Mouse (Mus musculus): ENCODE results near the gene Pdf. TPM values are rescaled to one million over a fixed set of nuclear protein-coding genes. Genes with fewer than 3 reads are reported as not detected.
A peak's percentile ranks its signal among the peaks of the same experiment; 100 is the strongest.
"Not testable (repeated sequence)": the region's sequence is repeated elsewhere in the genome, so short reads cannot be mapped to it uniquely, and the experiment has no call there.

Gene Pdf
- total and polyA plus RNA-seq, 3 experiments: 40.4 to 133 (median 62.3) TPM

DNA sequence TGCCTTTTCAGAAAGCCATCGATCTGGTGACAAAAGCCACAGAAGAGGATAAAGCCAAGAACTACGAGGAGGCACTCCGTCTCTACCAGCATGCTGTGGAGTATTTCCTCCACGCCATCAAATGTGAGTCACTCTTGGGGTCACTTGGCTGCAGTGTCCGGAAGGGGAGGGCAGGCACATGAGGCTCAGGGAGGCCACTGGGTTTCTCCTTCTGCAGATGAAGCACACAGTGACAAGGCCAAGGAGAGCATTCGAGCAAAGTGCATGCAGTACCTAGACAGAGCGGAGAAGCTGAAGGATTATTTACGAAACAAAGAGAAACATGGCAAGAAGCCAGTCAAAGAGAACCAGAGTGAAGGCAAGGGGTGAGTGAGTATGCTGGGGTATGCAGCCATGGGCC lies 11.8 kb downstream of the Pdf start:
- DNase-seq: peak; percentile 45

DNA sequence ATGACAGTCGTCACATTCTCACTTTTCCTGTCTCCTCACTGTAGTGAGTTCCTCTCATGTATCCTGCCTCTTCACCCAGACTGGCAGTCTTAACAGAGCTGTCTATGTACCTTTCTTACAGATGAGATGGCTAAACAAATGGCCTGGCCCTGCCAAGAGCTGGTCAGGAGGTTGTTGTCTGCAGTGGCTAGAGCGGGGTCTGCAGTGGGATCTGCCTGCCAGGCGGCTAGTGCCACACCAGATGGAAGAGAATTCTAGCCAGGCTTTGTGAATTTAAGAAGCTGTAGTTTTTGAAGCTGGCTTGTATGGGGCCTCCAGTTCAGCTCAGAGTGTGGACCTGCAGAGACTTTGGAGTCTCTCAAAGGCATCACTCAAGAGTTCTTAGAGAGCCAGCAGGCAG lies 12.8 kb downstream of the Pdf start:
- no peak for DNase-seq

DNA sequence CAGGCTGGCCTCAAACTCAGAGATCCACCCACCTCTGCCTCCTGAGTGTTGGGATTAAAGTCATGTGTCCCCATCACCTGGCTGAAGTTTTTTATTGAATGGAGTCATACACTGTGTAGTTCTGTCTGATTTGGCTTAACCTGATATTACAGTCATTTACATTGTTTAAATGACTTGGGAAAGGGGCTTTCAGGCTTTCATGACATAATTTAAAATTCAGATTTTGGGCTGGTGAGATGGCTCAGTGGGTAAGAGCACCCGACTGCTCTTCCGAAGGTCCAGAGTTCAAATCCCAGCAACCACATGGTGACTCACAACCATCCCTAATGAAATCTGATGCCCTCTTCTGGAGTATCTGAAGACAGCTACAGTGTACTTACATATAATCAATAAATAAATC lies 14.8 kb downstream of the Pdf start:
- not testable (repeated sequence) for DNase-seq

GRCm38 (mm10) chr8:107031577-107032090 lies 16.8 kb downstream of the Pdf start:
- DNase-seq: no peak

- DNase-seq: peak; percentile 98
Observed at GRCm38 (mm10) chr8:107030650-107031576, 17.5 kb downstream of the Pdf start, which contains the start of gene Vps4a. Gene Vps4a (plus strand): TSS chr8:107031222.

DNA sequence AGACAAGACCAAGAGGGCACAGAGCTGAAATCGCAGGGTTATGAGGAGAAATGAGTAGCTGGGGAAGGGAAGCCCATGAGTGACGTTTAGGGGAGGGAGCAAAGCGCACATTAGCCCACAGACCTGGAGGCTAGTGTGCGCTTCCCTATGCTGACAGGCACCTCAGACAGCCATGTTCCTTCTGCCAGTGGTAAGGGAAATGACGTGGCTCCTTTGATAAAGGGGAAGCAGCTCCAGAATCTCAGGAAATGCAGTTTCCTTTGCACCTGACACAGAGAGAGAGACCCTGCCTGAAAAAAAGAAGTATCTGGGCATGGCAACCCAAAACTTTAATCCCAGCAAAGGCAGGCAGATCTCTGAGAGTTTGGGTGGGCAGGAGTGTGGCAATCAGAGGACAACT lies 18.4 kb downstream of the Pdf start:
- no peak for DNase-seq

DNA sequence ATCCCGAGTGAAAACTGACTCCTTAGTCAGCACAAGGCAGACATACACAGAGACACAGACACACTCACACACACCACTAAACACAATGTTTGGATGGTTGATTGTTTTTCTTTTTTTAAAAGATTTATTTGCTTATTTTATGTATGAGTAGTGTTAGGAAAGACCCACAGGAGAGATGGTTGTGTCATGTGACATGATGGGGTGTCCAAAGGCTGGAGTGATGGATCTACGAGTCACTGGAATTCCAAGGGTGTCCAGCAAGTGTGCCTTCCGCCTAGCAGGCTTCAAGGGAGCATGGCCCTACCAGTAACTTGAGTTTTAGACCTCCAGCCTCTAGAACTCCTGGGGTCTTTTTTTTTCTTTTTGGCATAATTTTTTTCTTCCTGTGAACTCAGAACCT lies 19.1 kb downstream of the Pdf start:
- DNase-seq: no peak

DNA sequence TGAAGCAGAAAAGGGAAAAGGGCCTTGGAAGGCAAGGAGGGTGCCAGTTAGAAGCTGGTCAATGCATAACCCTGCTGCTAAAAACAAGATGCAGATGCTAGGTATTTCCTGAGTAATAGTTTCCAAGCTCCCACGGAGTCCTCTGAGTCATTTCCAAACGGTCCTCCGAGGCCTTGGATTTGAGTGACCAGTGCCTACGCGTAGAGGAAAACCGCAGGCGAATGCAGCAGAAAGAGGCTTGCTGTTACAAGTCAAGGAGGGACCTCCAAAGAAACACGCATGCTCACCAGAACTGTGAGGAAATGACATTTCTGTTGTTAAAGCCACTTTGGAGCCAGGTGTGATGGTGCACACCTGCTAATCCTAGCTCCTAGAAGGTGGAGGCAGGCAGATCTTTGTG lies 24.9 kb downstream of the Pdf start:
- peak; percentile 86 for DNase-seq

GRCm38 (mm10) chr8:107014915-107015314 lies 33.5 kb downstream of the Pdf start:
- no peak for DNase-seq

- DNase-seq: peak; percentile 48
Observed at GRCm38 (mm10) chr8:107012666-107013065, 35.7 kb downstream of the Pdf start.

- DNase-seq: no peak
Observed at GRCm38 (mm10) chr8:107007795-107008194, 40.6 kb downstream of the Pdf start.

- DNase-seq: peak; percentile 87
Observed at GRCm38 (mm10) chr8:107002532-107002931, 45.9 kb downstream of the Pdf start.

DNA sequence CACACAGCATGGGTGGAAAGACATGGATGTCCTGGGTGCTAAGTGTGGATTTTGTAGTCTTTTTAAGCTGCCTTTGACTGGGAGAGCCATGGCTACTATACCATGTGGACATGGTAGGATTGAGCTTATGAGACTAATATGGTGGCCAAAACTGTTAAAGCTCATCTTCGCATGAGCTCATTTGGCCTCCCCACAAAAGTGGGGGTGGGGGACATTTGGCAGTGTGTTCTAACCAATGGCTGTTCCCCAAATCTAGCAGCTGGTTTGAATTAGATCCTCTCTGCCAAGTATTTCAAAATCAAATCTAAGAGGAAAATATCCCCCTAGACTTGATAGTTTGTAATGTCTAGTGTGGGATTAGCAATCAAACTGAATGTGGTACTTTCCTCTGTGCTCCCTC lies 49.3 kb downstream of the Pdf start:
- no peak for DNase-seq

DNA sequence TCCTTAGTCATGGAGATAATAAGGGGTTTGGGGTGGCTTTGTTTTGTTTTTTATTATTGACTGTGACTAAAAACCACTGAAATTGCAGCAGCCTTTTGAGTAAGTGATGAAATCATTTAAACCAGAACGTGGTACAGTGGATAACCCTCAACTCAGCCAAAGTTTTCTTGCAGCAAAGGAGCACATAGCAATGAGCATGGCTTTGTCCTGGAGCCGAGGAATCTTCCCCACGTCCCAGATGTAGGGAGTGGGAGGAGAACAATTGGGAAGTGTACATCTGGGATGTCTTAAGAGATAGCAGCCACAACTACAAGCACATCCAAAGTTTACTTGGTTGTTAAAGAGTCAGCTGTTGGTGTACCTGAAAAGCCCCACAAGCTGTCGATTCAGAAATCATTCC lies 51.0 kb downstream of the Pdf start:
- DNase-seq: no peak

DNA sequence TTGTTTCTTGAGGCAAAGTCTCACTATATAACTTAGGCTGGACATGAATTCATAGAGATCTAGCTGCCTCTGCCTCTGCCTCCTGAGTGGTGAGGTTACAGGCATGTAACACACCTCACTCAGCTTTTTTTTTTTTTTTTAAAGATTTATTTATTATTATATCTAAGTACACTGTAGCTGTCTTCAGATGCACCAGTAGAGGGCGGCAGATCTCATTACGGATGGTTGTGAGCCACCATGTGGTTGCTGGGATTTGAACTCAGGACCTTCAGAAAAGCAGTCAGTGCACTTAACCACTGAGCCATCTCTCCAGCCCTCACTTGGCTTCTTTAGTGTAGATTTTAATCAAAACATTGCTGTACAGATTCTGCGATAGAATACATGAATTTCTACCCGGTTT lies 52.1 kb downstream of the Pdf start:
- DNase-seq: not testable (repeated sequence)

Small RNA genes within 50 kb of the gene (microRNA-seq; reads per million reads assigned to microRNA genes)
- gene Mir7075: 0.22 to 0.41 reads per million in 2 experiments

Other genes starting within 250 kb of the Pdf start
- under 1 TPM; 0.35 to 0.37 TPM for gene Has3, start 178.4 kb downstream of the Pdf start, total RNA-seq (2021)
- 0.50 and 0.68 TPM in 2 replicates for gene Has3, start 178.4 kb downstream of the Pdf start, polyA plus RNA-seq (2012; rRNA removed)
- 10 to 100 TPM; 40.6 to 50.1 TPM for gene Utp4, start 155.0 kb downstream of the Pdf start, total RNA-seq (2021)
- 17.2 and 20.5 TPM in 2 replicates for gene Utp4, start 155.0 kb downstream of the Pdf start, polyA plus RNA-seq (2012; rRNA removed)
- 10 to 100 TPM; 21.7 to 27.9 TPM for gene Sntb2, start 112.9 kb downstream of the Pdf start, total RNA-seq (2021)
- 8.4 and 10.7 TPM in 2 replicates for gene Sntb2, start 112.9 kb downstream of the Pdf start, polyA plus RNA-seq (2012; rRNA removed)
- 10 to 100 TPM; 78.8 to 99.8 TPM for gene Vps4a, start 17.4 kb downstream of the Pdf start, total RNA-seq (2021)
- 17.8 and 19.4 TPM in 2 replicates for gene Vps4a, start 17.4 kb downstream of the Pdf start, polyA plus RNA-seq (2012; rRNA removed)
- 10 to 100 TPM; 36.6 to 37.6 TPM for gene Cog8, start 8.1 kb upstream of the Pdf start, total RNA-seq (2021)
- gene Cog8, start 8.1 kb upstream of the Pdf start, polyA plus RNA-seq (2012; rRNA removed): 31.1 and 36.8 TPM in 2 replicates
- 10 to 100 TPM; 49.3 to 54.3 TPM for gene Nip7, start 8.3 kb upstream of the Pdf start, total RNA-seq (2021)
- 15.3 and 17.2 TPM in 2 replicates for gene Nip7, start 8.3 kb upstream of the Pdf start, polyA plus RNA-seq (2012; rRNA removed)
- not detected for gene Tmed6, start 17.0 kb upstream of the Pdf start, total RNA-seq (2021)
- gene Tmed6, start 17.0 kb upstream of the Pdf start, polyA plus RNA-seq (2012; rRNA removed): not detected in 2 replicates
- 10 to 100 TPM; 22.9 to 23.5 TPM for gene Terf2, start 47.9 kb upstream of the Pdf start, total RNA-seq (2021)
- gene Terf2, start 47.9 kb upstream of the Pdf start, polyA plus RNA-seq (2012; rRNA removed): 5.5 and 6.3 TPM in 2 replicates
- gene Cyb5b, start 102.0 kb upstream of the Pdf start, total RNA-seq (2021): 100 to 1,000 TPM; 384 to 492 TPM
- gene Cyb5b, start 102.0 kb upstream of the Pdf start, polyA plus RNA-seq (2012; rRNA removed): 212 and 282 TPM in 2 replicates
- 100 to 1,000 TPM in 1 of 2 experiments, 10 to 100 TPM in 1; 89.8 to 141 TPM for gene Nfat5, start 244.9 kb upstream of the Pdf start, total RNA-seq (2021)
- gene Nfat5, start 244.9 kb upstream of the Pdf start, polyA plus RNA-seq (2012; rRNA removed): 31.2 and 33.9 TPM in 2 replicates